Mouse (Mus musculus) G1E-ER4 (cell line): ENCODE data around the gene Prp2. TPM values are rescaled to one million over a fixed set of nuclear protein-coding genes. Genes with fewer than 3 reads are reported as not detected.
"Not testable (repeated sequence)": the region's sequence is repeated elsewhere in the genome, so short reads cannot be mapped to it uniquely, and the experiment has no call there.

Experiments used
- GATA1 ChIP-seq: IDR thresholded peaks from one replicate; pipeline ENCODE4 v1.8.0; 2012; ENCODE audit warnings: low read length, inconsistent platforms
- polyA plus RNA-seq: library from polyadenylated mRNA; stranded (reverse); fragments of >175 nt; gene quantifications from 2 replicates; pipeline ENCODE4 v1.2.3, GENCODE M21; 2012

Prp2 gene
- not detected in 2 replicates for polyA plus RNA-seq

GRCm38 (mm10) chr6:132595613-132596012, at the start of gene Prp2:
Gene Prp2, plus strand, starts transcription at chr6:132595913.
- TF ChIP-seq GATA1 = not testable (repeated sequence)

GRCm38 (mm10) chr6:132569509-132569908, 26.2 kb upstream of the Prp2 start, which contains the start of gene Prh1:
Gene Prh1, plus strand, starts transcription at chr6:132569809.
- not testable (repeated sequence) for TF ChIP-seq GATA1

- TF ChIP-seq GATA1 = no peak
These were observed 53.7 kb downstream of the Prp2 start for GRCm38 (mm10) chr6:132649399-132649798.

Other genes with a start within 250 kb of the Prp2 start
- not detected in 2 replicates for gene Gm8882, start 231.8 kb upstream of the Prp2 start, polyA plus RNA-seq
- gene Prh1, start 26.1 kb upstream of the Prp2 start, polyA plus RNA-seq = not detected in 2 replicates
- not detected in 2 replicates for gene A630073D07Rik, start 55.6 kb downstream of the Prp2 start, polyA plus RNA-seq
- not detected in 2 replicates for gene Tas2r120, start 61.0 kb downstream of the Prp2 start, polyA plus RNA-seq
- gene Tas2r121, start 105.1 kb downstream of the Prp2 start, polyA plus RNA-seq = not detected in 2 replicates
- not detected in 2 replicates for gene Tas2r122, start 116.0 kb downstream of the Prp2 start, polyA plus RNA-seq
- not detected in 2 replicates for gene Tas2r115, start 142.1 kb downstream of the Prp2 start, polyA plus RNA-seq
- gene Tas2r124, start 158.8 kb downstream of the Prp2 start, polyA plus RNA-seq = not detected in 2 replicates
- not detected in 2 replicates for gene Tas2r102, start 166.2 kb downstream of the Prp2 start, polyA plus RNA-seq
- not detected in 2 replicates for gene Tas2r136, start 182.2 kb downstream of the Prp2 start, polyA plus RNA-seq
- gene Tas2r117, start 206.9 kb downstream of the Prp2 start, polyA plus RNA-seq = not detected in 2 replicates